Mouse (Mus musculus) midbrain, embryonic 16.5 days (tissue): ENCODE measurements around the gene Ap1b1. TPM values are rescaled to one million over a fixed set of nuclear protein-coding genes. Genes with fewer than 3 reads are reported as not detected.

Experiments
- ATAC-seq: fragments of 200-750 bp; cut with Nextera tagmentation; 2 replicates; pipeline ENCODE4 v1.8.0; 2017; ENCODE audit warnings: moderate TSS enrichment
- H3K27ac ChIP-seq: fragments of 300-500 bp; sonication (generic); 2 replicates; pipeline ENCODE4 v1.5.1; 2014; ENCODE audit warnings: mild to moderate bottlenecking, low read length, mixed read lengths
- H3K27me3 ChIP-seq: fragments of 300-500 bp; sonication (generic); 2 replicates; pipeline ENCODE4 v1.6.1; 2014; ENCODE audit warnings: low read depth, low read length, mixed read lengths; ENCODE audit not compliant: control insufficient read depth, insufficient read depth
- H3K36me3 ChIP-seq: fragments of 300-500 bp; sonication (generic); 2 replicates; pipeline ENCODE4 v1.6.1; 2014; ENCODE audit warnings: mild to moderate bottlenecking, low read length, moderate library complexity, mixed read lengths; ENCODE audit not compliant: control insufficient read depth, insufficient read depth
- H3K4me1 ChIP-seq: fragments of 300-500 bp; sonication (generic); 2 replicates; pipeline ENCODE4 v1.6.1; 2014; ENCODE audit warnings: mild to moderate bottlenecking, low read length, mixed read lengths; ENCODE audit not compliant: control insufficient read depth, insufficient read depth
- H3K4me2 ChIP-seq: fragments of 300-500 bp; sonication (generic); 2 replicates; pipeline ENCODE4 v1.6.1; 2014; ENCODE audit warnings: mild to moderate bottlenecking, low read length, mixed read lengths
- H3K4me3 ChIP-seq: fragments of 300-500 bp; sonication (generic); 2 replicates; pipeline ENCODE4 v1.5.1; 2014; ENCODE audit warnings: low read depth, mild to moderate bottlenecking, low read length, moderate library complexity, mixed read lengths
- H3K9ac ChIP-seq: fragments of 300-500 bp; sonication (generic); 2 replicates; pipeline ENCODE4 v1.6.1; 2014; ENCODE audit warnings: low read depth, low read length, mixed read lengths
- H3K9me3 ChIP-seq: fragments of 300-500 bp; sonication (generic); replicated peaks from 2 replicates; pipeline ENCODE4 v1.6.1; 2014; ENCODE audit warnings: mild to moderate bottlenecking, low read length, mixed read lengths; ENCODE audit not compliant: control insufficient read depth, poor library complexity, severe bottlenecking
- WGBS: fragments of 180-500 bp; shearing (Covaris S2); extraction: QIAGEN DNeasy Blood & Tissue Kit; methylation state at CpG from one replicate; pipeline ENCODE4 v1.1.7; 2014; 5-methylcytosine and 5-hydroxymethylcytosine counted together
- polyA plus RNA-seq: library from polyadenylated mRNA; unstranded; fragments of >200 nt; fragmentation: Nextera tagmentation; extraction: Ambion mirVana; gene quantifications from 2 replicates; pipeline ENCODE4 v1.2.1, GENCODE M21; 2015

Ap1b1 gene
- polyA plus RNA-seq, 1 experiment from 2014 or later: 108 TPM

- Histone ChIP-seq H3K9me3 (no peaks in the 10 kb centered on the region), H3K27ac (no peak overlapping the region), H3K4me2 (no peak overlapping the region), H3K36me3 (no peaks in the 10 kb centered on the region), H3K4me3 (no peak overlapping the region), H3K27me3 (peaks cover 61% of the 10 kb centered on the region), H3K4me1 (peaks cover 46% of the 10 kb centered on the region), H3K9ac (no peak overlapping the region)
- no peak for ATAC-seq
- 27% methylated on average over 14 of the region's 14 CpGs for WGBS
Measured at GRCm38 (mm10) chr11:5059230-5059629, 72.6 kb downstream of the Ap1b1 start.

- 10% methylated on average over 27 of the region's 27 CpGs for WGBS
- no peak overlapping the region for H3K4me2 ChIP-seq
- no peak for ATAC-seq
- H3K27me3 ChIP-seq: peaks cover 61% of the 10 kb centered on the region
- H3K27ac ChIP-seq: no peak overlapping the region
- no peaks in the 10 kb centered on the region for H3K9me3 ChIP-seq
- H3K4me3 ChIP-seq: no peak overlapping the region
- no peaks in the 10 kb centered on the region for H3K36me3 ChIP-seq
- no peak overlapping the region for H3K9ac ChIP-seq
- peaks cover 47% of the 10 kb centered on the region for H3K4me1 ChIP-seq
Measured at GRCm38 (mm10) chr11:5059704-5060156, 73.1 kb downstream of the Ap1b1 start.

- ATAC-seq: no peak
- Histone ChIP-seq H3K4me1 (peaks cover 47% of the 10 kb centered on the region), H3K36me3 (no peaks in the 10 kb centered on the region), H3K27ac (no peak overlapping the region), H3K9me3 (no peaks in the 10 kb centered on the region), H3K27me3 (peaks cover 61% of the 10 kb centered on the region), H3K4me2 (peak overlapping the region; percentile 58), H3K4me3 (no peak overlapping the region; the same call in 1 of the 2 replicates), H3K9ac (peak overlapping the region; percentile 51)
- 52% methylated on average over 27 of the region's 28 CpGs for WGBS
Measured at GRCm38 (mm10) chr11:5060756-5061412, 74.3 kb downstream of the Ap1b1 start.

GRCm38 (mm10) chr11:5061413-5062139 is 75.0 kb downstream of the Ap1b1 start:
- Histone ChIP-seq H3K27me3 (peaks cover 55% of the 10 kb centered on the region), H3K9me3 (no peaks in the 10 kb centered on the region), H3K36me3 (no peaks in the 10 kb centered on the region), H3K27ac (no peak overlapping the region), H3K4me1 (peaks cover 41% of the 10 kb centered on the region), H3K4me2 (peak overlapping the region; percentile 58), H3K4me3 (peak overlapping the region; percentile 25), H3K9ac (peak overlapping the region; percentile 51)
- no peak for ATAC-seq
- WGBS: 3% methylated on average over 60 of the region's 62 CpGs

GRCm38 (mm10) chr11:5062326-5062725 is 75.7 kb downstream of the Ap1b1 start:
- peak overlapping the region; percentile 58 for H3K4me2 ChIP-seq
- peaks cover 48% of the 10 kb centered on the region for H3K27me3 ChIP-seq
- WGBS: 18% methylated on average over 13 of the region's 13 CpGs
- no peak overlapping the region for H3K27ac ChIP-seq
- H3K4me1 ChIP-seq: peaks cover 38% of the 10 kb centered on the region
- no peaks in the 10 kb centered on the region for H3K36me3 ChIP-seq
- peak overlapping the region; percentile 25 for H3K4me3 ChIP-seq
- no peak for ATAC-seq
- H3K9me3 ChIP-seq: no peaks in the 10 kb centered on the region
- peak overlapping the region; percentile 51; the same call in 1 of the 2 replicates for H3K9ac ChIP-seq

- Histone ChIP-seq H3K4me2 (peak overlapping the region; percentile 58; the same call in 1 of the 2 replicates), H3K27ac (no peak overlapping the region), H3K36me3 (peaks cover 4% of the 10 kb centered on the region; the same call in 1 of the 2 replicates), H3K9me3 (no peaks in the 10 kb centered on the region), H3K4me3 (no peak overlapping the region), H3K9ac (no peak overlapping the region), H3K27me3 (peaks cover 45% of the 10 kb centered on the region), H3K4me1 (peaks cover 37% of the 10 kb centered on the region)
- 63% methylated on average over 13 of the region's 13 CpGs for WGBS
- no peak for ATAC-seq
Measured at GRCm38 (mm10) chr11:5062860-5063505, 76.4 kb downstream of the Ap1b1 start.

GRCm38 (mm10) chr11:5063561-5064281 is 77.1 kb downstream of the Ap1b1 start:
- H3K4me1 ChIP-seq: peaks cover 33% of the 10 kb centered on the region
- H3K9ac ChIP-seq: peak overlapping the region; percentile 36; the same call in 1 of the 2 replicates
- no peaks in the 10 kb centered on the region for H3K9me3 ChIP-seq
- peak overlapping the region; percentile 79 for H3K4me2 ChIP-seq
- peak overlapping the region; percentile 70 for H3K4me3 ChIP-seq
- H3K27me3 ChIP-seq: peaks cover 45% of the 10 kb centered on the region
- 54% methylated on average over 30 of the region's 31 CpGs for WGBS
- peaks cover 11% of the 10 kb centered on the region for H3K36me3 ChIP-seq
- ATAC-seq: peak; percentile 1; the same call in 1 of the 2 replicates
- H3K27ac ChIP-seq: no peak overlapping the region

- peak overlapping the region; percentile 77 for H3K9ac ChIP-seq
- H3K27ac ChIP-seq: no peak overlapping the region
- ATAC-seq: peak; percentile 24
- peak overlapping the region; percentile 79 for H3K4me2 ChIP-seq
- H3K36me3 ChIP-seq: peaks cover 15% of the 10 kb centered on the region
- H3K9me3 ChIP-seq: no peaks in the 10 kb centered on the region
- WGBS: 17% methylated on average over 38 of the region's 38 CpGs
- H3K4me3 ChIP-seq: peak overlapping the region; percentile 70
- peaks cover 33% of the 10 kb centered on the region for H3K4me1 ChIP-seq
- peaks cover 40% of the 10 kb centered on the region for H3K27me3 ChIP-seq
Measured at GRCm38 (mm10) chr11:5064282-5065055, 77.8 kb downstream of the Ap1b1 start.
